Comparison of ENCODE assay signal across 15 mouse cellular contexts in the genomic region with DNA sequence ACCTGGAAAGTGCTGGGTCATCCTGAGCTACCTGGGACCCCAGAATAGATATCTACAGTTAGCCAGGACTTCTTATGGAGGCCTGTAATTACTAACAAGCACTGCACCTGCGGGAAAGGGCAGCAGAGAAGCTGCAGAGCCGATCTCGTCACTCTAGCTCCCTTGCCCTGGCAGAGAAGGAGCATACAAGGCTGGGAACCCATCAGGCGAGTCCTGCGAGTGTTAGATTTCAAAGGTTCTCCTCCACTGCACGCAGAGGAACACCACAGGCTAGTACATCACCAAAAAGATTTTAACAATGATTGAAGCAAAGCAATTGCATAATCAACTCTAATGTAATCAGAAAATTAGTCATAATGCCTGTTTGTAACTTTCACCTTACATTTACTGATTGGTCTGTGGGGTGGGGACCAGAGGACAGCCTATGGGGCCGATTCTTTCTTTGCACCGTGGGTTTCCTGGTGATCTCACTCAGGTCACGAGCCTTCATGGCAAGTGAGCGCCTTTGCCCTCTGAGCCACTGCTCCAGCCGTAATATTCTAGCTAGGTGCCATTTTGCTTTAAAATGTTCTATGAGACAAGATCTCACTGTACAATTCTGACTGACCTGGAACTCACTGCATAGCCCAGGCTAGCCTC.
"Had no signal": no experiment of that assay in that cellular context is flagged by ENCODE, and none has a peak within 500 bp of the region (broad histone marks: within the 10 kb centered on the region; RNA-seq: fewer than 3 reads in every experiment).

No protein-coding gene starts in this region.

- H3K9me3 ChIP-seq: limb, embryonic 12.5 days; liver, embryonic 13.5 days; lung, embryonic 15.5 days; midbrain, embryonic 10.5 days; neural tube, embryonic 12.5 days had no signal

- H3K27me3 ChIP-seq: limb, embryonic 12.5 days; liver, embryonic 13.5 days; lung, embryonic 15.5 days; neural tube, embryonic 12.5 days had no signal

- H3K4me3 ChIP-seq: layer of hippocampus, adult 2 months; limb, embryonic 12.5 days; liver, embryonic 13.5 days; lung, embryonic 15.5 days; midbrain, embryonic 10.5 days; neural tube, embryonic 12.5 days had no signal

- H3K4me1 ChIP-seq: lung, embryonic 15.5 days had no signal

- H3K4me2 ChIP-seq: limb, embryonic 12.5 days; liver, embryonic 13.5 days; lung, embryonic 15.5 days; neural tube, embryonic 12.5 days had no signal

- H3K27ac ChIP-seq: layer of hippocampus, adult 2 months; limb, embryonic 12.5 days; liver, embryonic 13.5 days; lung, embryonic 15.5 days; midbrain, embryonic 10.5 days; neural tube, embryonic 12.5 days had no signal

- DNase-seq: liver; liver, embryonic 13.5 days; liver, postnatal 0 days; lung, postnatal 14 days; midbrain, embryonic 14.5 days; thymus, adult 2 months; thymus, postnatal 25 days had no signal

- ATAC-seq: hindbrain, embryonic 16.5 days; inflammation-experienced regulatory T-cells, adult 6 months; intestine, postnatal 0 days; liver, postnatal 0 days had no signal

- H3K9ac ChIP-seq: limb, embryonic 12.5 days; liver, embryonic 13.5 days; liver, postnatal 0 days; lung, embryonic 15.5 days; neural tube, embryonic 12.5 days had no signal
